Mouse (Mus musculus) spleen, postnatal 10 days (tissue): ENCODE data around the gene Brsk1.

ENCODE experiments used
- DNase-seq, 2 experiments: peaks; one replicate each; pipeline ENCODE4 v3.0.0; 2021 to 2022; ENCODE audit warnings: low spot score in 2 of 2

The Brsk1 gene

GRCm38 (mm10) chr7:4690387-4690786 is at the start of gene Brsk1:
Brsk1 (plus strand) TSS chr7:4690604.
- DNase-seq, result peak in 1 of 2 experiments; percentile 24

- DNase-seq, result no peak
Observed at GRCm38 (mm10) chr7:4641155-4641554, 49.2 kb upstream of the Brsk1 start.

- DNase-seq, result no peak
Observed at GRCm38 (mm10) chr7:4641956-4642355, 48.4 kb upstream of the Brsk1 start.

DNA sequence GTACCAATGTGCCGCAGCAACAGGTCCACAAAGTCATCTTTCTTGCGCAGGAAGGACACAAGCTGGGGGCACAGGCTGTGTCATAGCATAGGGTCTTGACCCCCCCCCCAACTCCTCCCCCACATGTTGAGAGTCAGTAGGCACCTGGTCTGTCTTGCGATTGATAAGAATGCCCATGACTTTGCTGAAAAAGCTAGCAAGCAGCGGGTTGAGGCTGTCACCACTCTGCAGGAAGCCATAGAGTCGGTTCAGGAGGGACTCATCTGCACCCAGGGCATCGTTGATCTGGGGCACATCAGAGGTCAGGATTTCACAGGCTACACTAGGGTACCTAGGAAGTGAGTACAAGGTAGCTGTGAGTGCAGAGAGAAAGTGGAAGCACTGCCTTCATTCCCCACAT is 47.2 kb upstream of the Brsk1 start:
- DNase-seq, result no peak

DNA sequence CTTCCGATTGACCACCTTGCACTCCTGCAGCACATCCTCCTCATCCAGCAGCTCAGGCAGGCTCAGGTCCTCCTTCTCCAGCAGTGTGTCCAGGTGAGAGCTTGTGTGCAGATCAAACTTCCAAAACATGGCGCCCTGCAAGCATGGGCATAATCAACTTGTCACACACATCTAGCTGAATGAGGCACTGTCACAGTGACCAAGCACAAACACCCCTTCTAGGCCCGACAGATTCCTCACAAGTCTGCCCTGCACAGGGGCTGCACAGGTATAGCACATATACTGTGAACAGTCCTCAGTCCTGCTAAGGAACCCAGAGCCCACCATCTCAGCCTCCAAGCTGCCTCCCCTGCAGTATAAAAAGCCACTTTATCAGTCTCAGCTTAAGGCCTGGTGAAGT is 43.6 kb upstream of the Brsk1 start:
- DNase-seq, result no peak

- no peak for DNase-seq
Observed at GRCm38 (mm10) chr7:4647291-4647690, 43.1 kb upstream of the Brsk1 start.

- DNase-seq, result no peak
Observed at GRCm38 (mm10) chr7:4647992-4648391, 42.4 kb upstream of the Brsk1 start.

DNA sequence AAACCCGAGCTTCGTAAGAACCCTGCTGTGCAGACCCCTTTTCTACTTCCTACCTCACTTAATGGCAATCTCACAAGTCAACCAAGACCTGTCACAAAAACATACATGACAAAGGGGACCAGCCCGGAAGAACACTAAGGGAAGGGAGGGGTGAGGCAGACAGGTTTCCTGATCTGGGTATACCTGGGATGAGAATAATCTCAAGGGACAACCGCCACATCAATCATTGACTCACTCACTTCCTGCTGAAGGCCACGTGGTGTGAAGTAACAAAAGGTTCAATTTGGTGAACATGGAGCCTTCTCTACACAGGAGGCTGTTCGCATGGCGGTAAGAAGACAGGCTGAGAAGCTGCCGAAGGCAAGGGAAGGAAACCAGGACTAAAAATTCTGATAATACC is 38.8 kb upstream of the Brsk1 start:
- DNase-seq, result no peak

DNA sequence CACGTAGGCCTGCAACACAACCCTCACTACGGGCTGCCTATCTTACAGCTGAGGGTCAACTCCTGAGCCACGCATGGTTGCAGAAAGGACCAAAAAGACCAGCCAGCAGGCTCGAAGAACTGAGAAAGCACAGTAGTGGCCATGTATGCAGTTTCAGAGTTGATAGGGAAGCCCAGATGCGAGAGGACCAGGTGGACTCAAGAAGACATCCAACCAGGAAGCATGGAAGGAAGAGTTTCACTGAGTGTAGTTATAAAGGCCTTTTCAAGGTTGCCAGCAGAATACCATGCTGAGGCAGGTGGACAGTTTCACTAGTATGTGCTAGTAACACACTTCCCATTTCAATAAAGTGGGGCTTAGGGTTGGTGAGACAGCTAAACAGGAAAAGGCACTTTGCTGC is 37.7 kb upstream of the Brsk1 start:
- no peak for DNase-seq

- no peak for DNase-seq
Observed at GRCm38 (mm10) chr7:4653351-4653750, 37.1 kb upstream of the Brsk1 start.

DNA sequence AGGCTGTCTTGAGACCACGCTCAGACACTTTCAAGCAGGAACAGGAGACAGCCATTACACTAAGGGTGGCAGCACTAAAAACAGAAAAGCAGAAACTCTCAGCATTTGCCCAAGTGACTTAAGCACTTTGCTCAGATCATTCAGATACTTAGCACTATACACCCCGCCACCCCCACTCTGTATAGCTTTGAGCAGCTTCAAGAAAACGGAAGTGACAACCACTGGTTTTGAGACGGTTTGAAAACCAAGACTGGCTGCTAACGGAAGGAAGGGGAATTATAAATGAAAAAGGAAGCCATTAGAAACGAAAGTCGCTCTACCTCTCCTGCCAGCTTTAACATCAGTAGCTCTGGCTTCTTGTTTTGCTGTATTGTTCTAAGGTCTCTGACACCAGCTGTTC is 36.6 kb upstream of the Brsk1 start:
- DNase-seq, result peak in 1 of 2 experiments; percentile 79

GRCm38 (mm10) chr7:4654221-4654620 is 36.2 kb upstream of the Brsk1 start:
- DNase-seq, result no peak

DNA sequence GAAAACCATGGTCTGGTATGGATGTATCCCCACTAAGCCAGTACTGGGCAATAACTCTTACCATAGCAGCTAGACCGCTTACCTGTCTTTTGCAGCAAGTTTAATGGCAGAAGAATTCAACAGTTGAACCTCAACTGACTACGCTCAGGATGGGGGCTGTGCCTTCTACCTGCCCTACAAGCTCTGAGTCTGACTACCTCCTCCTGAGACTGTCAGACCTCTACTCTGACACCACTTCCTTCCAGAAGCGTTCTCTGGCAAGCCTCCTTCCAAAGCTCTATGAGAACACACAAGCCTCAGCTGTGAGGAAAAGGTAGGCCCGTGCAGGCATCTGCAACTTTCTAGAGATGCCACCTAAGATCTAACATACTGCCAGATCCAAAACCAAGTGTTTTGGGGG is 35.0 kb upstream of the Brsk1 start:
- no peak for DNase-seq

GRCm38 (mm10) chr7:4655916-4656315 is 34.5 kb upstream of the Brsk1 start:
- DNase-seq, result no peak

DNA sequence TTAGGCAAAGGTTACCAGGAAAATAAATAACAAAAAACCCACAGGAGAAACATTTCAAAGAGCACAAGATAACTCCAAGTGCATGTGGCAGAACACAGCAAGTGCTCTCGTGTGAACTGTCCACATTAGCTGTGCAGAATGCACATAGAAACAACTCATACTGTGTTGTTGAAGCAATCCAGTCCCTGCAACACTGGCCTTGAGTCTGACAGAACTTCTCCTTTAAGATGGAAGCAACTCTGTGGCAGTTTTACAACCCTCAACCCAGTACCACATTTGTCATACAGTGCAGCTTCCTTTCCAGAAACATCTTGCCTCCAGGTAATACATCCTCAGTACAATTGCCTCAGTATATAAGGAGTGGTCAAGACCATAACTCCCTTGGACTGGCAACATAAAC is 33.6 kb upstream of the Brsk1 start:
- DNase-seq, result no peak

- peak; percentile 36 to 50 for DNase-seq
Observed at GRCm38 (mm10) chr7:4657521-4658127, 32.8 kb upstream of the Brsk1 start.

GRCm38 (mm10) chr7:4658128-4658907 is 32.1 kb upstream of the Brsk1 start:
- peak in 1 of 2 experiments; percentile 53 for DNase-seq

GRCm38 (mm10) chr7:4658912-4659551 is 31.4 kb upstream of the Brsk1 start, which contains the start of gene Ppp6r1:
Ppp6r1 (minus strand) TSS chr7:4659019.
- DNase-seq, result peak; percentile 93 to 97

DNA sequence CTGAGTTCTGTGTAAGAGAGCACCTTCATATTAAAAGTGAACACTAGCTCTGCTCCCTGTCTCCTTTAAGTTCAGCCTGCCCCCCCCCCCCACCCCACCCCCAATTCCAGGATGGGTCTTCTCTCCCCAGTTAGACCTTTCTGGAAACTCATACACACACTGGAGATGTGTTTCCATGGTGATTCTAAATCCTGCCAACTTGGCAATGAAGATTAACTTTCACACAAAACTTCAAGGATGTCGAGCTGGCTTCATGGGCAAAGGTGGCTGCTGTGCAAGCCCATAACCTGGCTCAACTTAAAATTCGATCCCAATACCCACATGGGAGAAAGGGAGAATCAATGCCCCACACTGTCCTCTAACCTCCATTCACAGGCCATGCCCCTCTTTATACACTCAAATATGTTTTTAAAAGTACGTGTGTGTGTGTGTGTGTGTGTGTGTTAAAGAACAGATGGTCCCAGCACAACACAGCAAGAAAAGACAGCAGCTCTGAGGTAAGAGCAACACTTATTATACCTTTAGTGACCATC is 30.4 kb upstream of the Brsk1 start:
- DNase-seq, result no peak

DNA sequence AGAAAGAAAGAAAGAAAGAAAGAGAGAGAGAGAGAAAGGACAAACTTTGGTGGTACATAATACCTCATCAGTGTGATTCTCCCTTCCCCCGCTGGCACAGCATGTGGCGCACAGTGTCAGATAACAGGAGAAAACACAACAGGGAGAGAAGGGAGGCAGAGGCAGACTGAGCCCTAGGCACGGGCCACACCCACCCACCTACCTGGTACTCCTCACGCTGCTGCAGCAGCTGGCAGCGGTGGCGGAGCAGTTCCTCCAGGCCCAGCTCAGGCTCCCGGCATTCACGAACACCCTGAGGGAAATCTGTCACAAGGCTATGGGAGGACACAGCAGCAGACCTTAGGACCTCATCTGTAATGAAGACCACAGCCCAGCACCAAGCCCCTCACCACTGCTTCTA is 27.2 kb upstream of the Brsk1 start:
- DNase-seq, result no peak

DNA sequence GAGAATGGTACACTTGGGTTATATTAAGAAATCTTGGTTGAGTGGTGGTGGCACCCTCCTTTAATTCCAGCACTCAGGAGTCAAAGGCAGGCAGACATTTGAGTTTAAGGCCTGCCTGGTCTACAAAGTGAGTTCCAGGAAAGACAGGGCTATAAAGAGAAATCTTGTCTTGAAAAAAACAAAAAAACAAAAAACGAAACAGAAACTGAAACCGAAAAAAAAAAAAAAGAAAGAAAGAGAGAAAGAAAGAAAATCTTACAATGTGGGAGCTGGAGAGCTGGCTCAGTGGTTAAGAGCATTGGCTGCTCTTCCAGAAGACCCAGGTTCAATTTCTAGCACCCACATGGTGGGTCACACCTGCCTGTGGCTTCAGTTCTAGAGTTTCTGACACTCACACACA is 26.7 kb upstream of the Brsk1 start:
- DNase-seq, result no peak

DNA sequence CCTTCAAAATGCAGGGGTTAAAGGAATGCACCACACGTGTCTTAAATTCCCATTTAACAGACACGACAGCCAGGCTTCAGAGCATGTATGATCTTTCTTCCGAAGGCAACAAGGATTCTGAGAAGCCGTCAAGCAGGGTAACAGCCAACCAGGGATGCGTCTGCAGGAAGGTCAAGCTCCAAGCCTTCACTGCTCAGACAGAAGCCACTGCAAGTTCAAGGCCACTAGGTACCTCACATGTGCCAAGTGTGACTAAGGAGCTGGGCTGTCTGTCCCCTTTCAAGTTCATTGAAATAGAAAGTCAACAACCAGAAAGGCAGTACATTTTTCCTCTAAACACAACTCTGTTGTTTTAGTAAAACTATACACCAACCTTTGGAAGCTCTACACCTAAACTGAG is 23.5 kb upstream of the Brsk1 start:
- DNase-seq, result no peak

DNA sequence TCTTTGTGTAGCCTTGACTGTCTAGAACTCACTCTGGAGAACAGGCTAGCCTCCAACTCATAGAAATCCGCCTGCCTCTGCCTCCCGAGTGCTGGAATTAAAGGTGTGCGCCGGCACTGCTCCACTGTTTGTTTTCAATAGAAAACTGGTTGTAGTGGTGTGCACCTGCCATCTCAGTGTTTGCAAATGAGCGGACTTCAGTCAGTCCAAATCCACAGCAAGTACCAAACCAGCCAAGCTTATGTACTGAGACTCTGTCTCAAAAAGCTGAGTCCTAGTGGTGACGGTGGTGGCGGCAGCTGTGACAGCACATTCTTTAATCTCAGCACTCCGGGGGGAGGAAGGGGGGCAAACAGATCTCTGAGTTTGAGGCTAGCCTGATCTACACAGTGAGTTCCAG is 21.9 kb upstream of the Brsk1 start:
- DNase-seq, result no peak
